Mouse (Mus musculus) neural tube, embryonic 15.5 days (tissue): ENCODE measurements around the gene Il6. TPM values are rescaled to one million over a fixed set of nuclear protein-coding genes. Genes with fewer than 3 reads are reported as not detected.
"Not testable (repeated sequence)": the region's sequence is repeated elsewhere in the genome, so short reads cannot be mapped to it uniquely, and the experiment has no call there.

ENCODE experiments used
- ATAC-seq: fragments of 200-750 bp; cut with Nextera tagmentation; 2 replicates; pipeline ENCODE4 v1.8.0; 2017; ENCODE audit warnings: mild to moderate bottlenecking, moderate TSS enrichment, moderate library complexity; ENCODE audit not compliant: low FRiP score
- H3K27ac ChIP-seq: fragments of 300-500 bp; sonication (generic); replicated peaks from 2 replicates; pipeline ENCODE4 v1.5.1; 2015; ENCODE audit warnings: mild to moderate bottlenecking, inconsistent platforms
- H3K27me3 ChIP-seq: fragments of 300-500 bp; sonication (generic); replicated peaks from 2 replicates; pipeline ENCODE4 v1.6.1; 2015; ENCODE audit warnings: inconsistent platforms
- H3K36me3 ChIP-seq: fragments of 300-500 bp; sonication (generic); 2 replicates; pipeline ENCODE4 v1.6.1; 2015; ENCODE audit warnings: inconsistent platforms
- H3K4me1 ChIP-seq: fragments of 300-500 bp; sonication (generic); 2 replicates; pipeline ENCODE4 v1.6.1; 2015; ENCODE audit warnings: inconsistent platforms
- H3K4me2 ChIP-seq: fragments of 300-500 bp; sonication (generic); 2 replicates; pipeline ENCODE4 v1.6.1; 2015; ENCODE audit warnings: inconsistent platforms, mild to moderate bottlenecking, moderate library complexity
- H3K4me3 ChIP-seq: fragments of 300-500 bp; sonication (generic); replicated peaks from 2 replicates; pipeline ENCODE4 v1.5.1; 2015; ENCODE audit warnings: mild to moderate bottlenecking, inconsistent platforms
- H3K9ac ChIP-seq: fragments of 300-500 bp; sonication (generic); replicated peaks from 2 replicates; pipeline ENCODE4 v1.6.1; 2015; ENCODE audit warnings: mild to moderate bottlenecking, inconsistent platforms
- H3K9me3 ChIP-seq: fragments of 300-500 bp; sonication (generic); replicated peaks from 2 replicates; pipeline ENCODE4 v1.6.1; 2016; ENCODE audit warnings: inconsistent platforms
- WGBS: fragments of 180-500 bp; shearing (Covaris S2); methylation state at CpG from one replicate; pipeline ENCODE4 v1.1.7; 2015; ENCODE audit warnings: mixed read lengths; 5-methylcytosine and 5-hydroxymethylcytosine counted together
- polyA plus RNA-seq: library from polyadenylated mRNA; unstranded; fragments of >200 nt; fragmentation: Nextera tagmentation; extraction: Ambion mirVana; gene quantifications from 2 replicates; pipeline ENCODE4 v1.2.1, GENCODE M21; 2015

Gene Il6
- polyA plus RNA-seq, 1 experiment from 2014 or later = not detected

DNA sequence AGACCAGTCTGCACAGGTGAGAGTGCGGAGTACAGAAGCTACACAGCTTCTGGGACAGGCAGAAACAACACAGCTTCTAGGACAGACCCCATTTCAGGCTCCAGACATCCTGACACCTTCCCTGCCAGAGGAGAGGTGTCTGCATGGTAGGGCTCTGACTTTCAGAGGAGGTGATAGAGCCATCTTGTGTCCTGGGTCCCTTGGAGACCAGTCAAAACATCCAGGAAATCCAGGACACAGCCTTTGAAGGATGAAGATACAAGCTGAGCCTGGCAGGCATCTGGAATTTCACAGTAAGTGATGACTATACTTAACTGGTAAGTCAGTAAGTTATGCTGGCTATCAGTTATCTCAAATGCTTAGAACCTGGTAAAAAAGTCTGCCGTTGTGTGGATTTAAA is 24.2 kb downstream of the Il6 start:
- not testable (repeated sequence) for H3K36me3 ChIP-seq, H3K9ac ChIP-seq, H3K4me3 ChIP-seq, H3K27me3 ChIP-seq, H3K4me1 ChIP-seq, ATAC-seq, H3K9me3 ChIP-seq, H3K4me2 ChIP-seq, H3K27ac ChIP-seq
- WGBS = 89% methylated on average over 2 of the region's 2 CpGs

DNA sequence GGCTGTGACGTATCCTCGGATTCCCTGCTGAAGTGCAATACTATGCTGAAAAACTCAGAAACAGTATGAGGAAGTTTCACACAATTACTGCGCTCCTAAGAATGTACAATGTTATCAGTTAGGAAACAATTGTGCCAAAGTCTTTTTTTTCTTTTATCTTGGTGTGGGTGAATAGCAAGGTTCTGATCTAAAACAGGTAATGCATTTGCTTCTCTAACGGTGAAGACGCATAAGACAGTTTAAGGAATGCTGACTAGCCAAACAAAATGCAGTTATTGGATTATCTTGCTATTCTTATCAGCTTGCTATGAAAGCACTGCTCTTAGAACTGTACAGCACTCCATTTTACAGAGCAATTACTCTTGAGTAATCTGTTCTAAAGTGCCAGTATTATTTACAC is 26.4 kb downstream of the Il6 start:
- H3K4me2 ChIP-seq, H3K9me3 ChIP-seq, H3K4me3 ChIP-seq, ATAC-seq, H3K4me1 ChIP-seq, H3K36me3 ChIP-seq, H3K27ac ChIP-seq, H3K9ac ChIP-seq, H3K27me3 ChIP-seq: not testable (repeated sequence)
- 93% methylated on average over 5 of the region's 5 CpGs for WGBS

DNA sequence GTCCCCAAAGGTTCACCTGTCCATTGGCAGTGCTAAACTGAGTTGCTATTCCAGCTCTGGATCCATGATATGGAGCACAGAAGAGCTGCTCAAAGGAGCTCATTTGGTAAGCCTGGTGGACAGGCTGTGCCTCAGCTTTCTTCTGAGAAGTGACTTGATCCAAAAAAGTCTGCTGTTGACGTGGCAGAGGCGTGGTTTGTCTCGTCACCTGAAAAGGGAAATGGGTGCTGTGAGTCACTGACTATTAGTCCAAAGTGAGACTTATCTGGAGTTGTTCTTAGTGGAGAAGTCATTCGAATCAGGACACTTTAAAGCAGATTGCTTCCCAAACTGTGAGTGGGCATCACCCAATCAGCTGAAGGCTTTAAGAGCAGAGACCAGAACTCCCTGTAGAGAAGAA is 26.9 kb downstream of the Il6 start:
- H3K36me3 ChIP-seq, H3K9me3 ChIP-seq, H3K4me3 ChIP-seq, H3K4me2 ChIP-seq, H3K9ac ChIP-seq, H3K27me3 ChIP-seq, ATAC-seq, H3K4me1 ChIP-seq, H3K27ac ChIP-seq: not testable (repeated sequence)
- 79% methylated on average over 4 of the region's 4 CpGs for WGBS

DNA sequence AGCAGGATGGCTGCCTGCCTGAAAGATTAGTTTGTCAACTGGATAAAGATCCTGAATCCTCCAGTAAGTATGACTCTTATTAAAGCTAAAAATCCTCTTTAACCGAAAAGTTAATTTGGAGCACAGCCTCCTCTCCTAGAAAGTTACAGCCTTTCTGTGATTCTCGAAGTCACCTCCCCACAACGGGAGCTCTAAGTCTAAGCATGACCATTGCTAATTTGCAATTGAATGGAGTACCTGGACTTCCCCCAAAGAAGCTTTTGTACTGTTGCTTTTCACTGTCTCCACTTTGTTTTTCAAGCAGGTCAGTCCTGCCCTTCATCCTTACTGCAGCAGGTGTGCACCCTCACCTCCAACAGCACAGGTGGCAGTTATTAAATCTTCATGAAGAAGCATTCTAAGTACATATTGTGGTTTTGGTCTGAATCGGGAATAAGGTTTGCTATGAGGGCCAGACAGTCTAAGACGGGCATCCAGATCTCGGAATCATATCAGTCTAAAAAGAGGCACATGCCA is 45.4 kb downstream of the Il6 start:
- no peak overlapping the region for H3K9ac ChIP-seq
- no peak overlapping the region for H3K4me3 ChIP-seq
- no peak overlapping the region for H3K4me2 ChIP-seq
- WGBS = 58% methylated on average over 6 of the region's 6 CpGs
- H3K9me3 ChIP-seq = no peaks in the 10 kb centered on the region
- H3K27ac ChIP-seq = no peak overlapping the region
- ATAC-seq = no peak
- H3K27me3 ChIP-seq = no peaks in the 10 kb centered on the region
- H3K36me3 ChIP-seq = peaks cover 21% of the 10 kb centered on the region
- no peaks in the 10 kb centered on the region for H3K4me1 ChIP-seq

DNA sequence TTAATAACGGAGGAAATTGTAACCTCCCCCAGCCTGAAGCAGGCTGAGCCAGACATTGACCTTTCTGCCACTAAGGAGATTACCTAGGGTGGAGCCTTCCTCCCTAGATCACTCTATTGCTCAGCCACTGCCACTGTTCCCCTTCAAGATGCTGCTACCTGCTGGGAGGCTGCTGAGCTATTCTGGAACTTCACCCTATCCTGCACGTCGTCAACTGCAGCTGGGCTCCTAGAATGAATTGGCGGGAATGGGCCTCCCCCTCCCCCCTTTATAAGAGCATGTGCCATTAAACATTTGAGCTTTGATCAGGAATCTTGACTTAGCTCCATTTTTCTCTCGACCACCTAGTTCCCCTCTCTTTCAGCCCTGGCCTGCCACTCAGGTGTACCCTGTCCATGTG is 46.7 kb downstream of the Il6 start:
- not testable (repeated sequence) for ATAC-seq, H3K4me3 ChIP-seq, H3K27ac ChIP-seq, H3K27me3 ChIP-seq, H3K9ac ChIP-seq, H3K4me2 ChIP-seq, H3K9me3 ChIP-seq, H3K4me1 ChIP-seq
- WGBS = 60% methylated on average over 5 of the region's 5 CpGs
- H3K36me3 ChIP-seq = peaks cover 25% of the 10 kb centered on the region

DNA sequence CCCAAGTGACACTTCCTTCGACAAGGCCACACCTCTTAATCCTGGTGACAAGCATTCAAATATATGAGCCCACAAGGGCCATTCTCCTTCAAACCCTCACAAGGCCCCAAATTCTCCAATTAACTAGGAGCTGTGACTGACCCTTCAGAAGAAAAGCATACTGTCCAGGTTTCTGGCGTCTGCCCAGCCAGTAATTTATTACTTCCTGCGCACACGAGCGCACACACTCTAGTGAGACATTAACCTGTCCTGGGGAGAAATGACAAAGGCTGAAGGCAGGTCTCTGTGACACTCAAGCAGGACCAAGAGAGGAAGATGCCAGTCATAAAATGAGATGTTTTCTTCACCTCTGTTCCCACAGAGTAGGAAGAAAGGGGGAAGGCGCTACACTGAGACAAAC is 54.8 kb downstream of the Il6 start:
- WGBS = 39% methylated on average over 6 of the region's 6 CpGs
- no peak overlapping the region for H3K4me3 ChIP-seq
- peaks cover 29% of the 10 kb centered on the region for H3K36me3 ChIP-seq
- no peak for ATAC-seq
- H3K9me3 ChIP-seq = no peaks in the 10 kb centered on the region
- no peak overlapping the region for H3K4me2 ChIP-seq
- H3K9ac ChIP-seq = no peak overlapping the region
- no peak overlapping the region for H3K27ac ChIP-seq
- H3K27me3 ChIP-seq = no peaks in the 10 kb centered on the region
- H3K4me1 ChIP-seq = peaks cover 10% of the 10 kb centered on the region

Other genes with a start within 250 kb of the Il6 start
- gene Tyms, start 60.5 kb downstream of the Il6 start, polyA plus RNA-seq = 40.9 and 93.4 TPM in 2 replicates
- 8.2 and 9.6 TPM in 2 replicates for gene Garem2, start 92.0 kb downstream of the Il6 start, polyA plus RNA-seq
- gene 3110082J24Rik, start 93.0 kb downstream of the Il6 start, polyA plus RNA-seq = 1.8 and 3.1 TPM in 2 replicates
- 67.2 and 89.6 TPM in 2 replicates for gene Hadha, start 142.0 kb downstream of the Il6 start, polyA plus RNA-seq
- gene Hadhb, start 142.1 kb downstream of the Il6 start, polyA plus RNA-seq = 57.5 and 86.0 TPM in 2 replicates
- gene Adgrf3, start 192.6 kb downstream of the Il6 start, polyA plus RNA-seq = 0.11 TPM in 1 of 2 replicates, not detected in the other
- 25.0 and 26.6 TPM in 2 replicates for gene Selenoi, start 219.5 kb downstream of the Il6 start, polyA plus RNA-seq